Mouse (Mus musculus) myocyte (in vitro differentiated cells): Measurements from ENCODE around the gene Zfhx3.

ENCODE experiments used
- CEBPB ChIP-seq: IDR thresholded peaks from 2 replicates; pipeline ENCODE4 v1.6.1; 2011; ENCODE audit warnings: mild to moderate bottlenecking, moderate library complexity; ENCODE audit not compliant: poor library complexity, insufficient read depth, severe bottlenecking
- E2F4 ChIP-seq: IDR thresholded peaks from one replicate; pipeline ENCODE4 v1.6.1; 2011; ENCODE audit warnings: mild to moderate bottlenecking, control low read depth, moderate library complexity; ENCODE audit not compliant: insufficient read depth
- MAX ChIP-seq: IDR thresholded peaks from one replicate; pipeline ENCODE4 v1.6.1; 2011; ENCODE audit warnings: low read depth, mild to moderate bottlenecking, control low read depth
- MYOD1 ChIP-seq, 3 experiments: IDR thresholded peaks; one replicate each; pipeline ENCODE4 v1.6.1; 2011; ENCODE audit warnings: control low read depth in 2 of 3, low read depth in 2 of 3, mild to moderate bottlenecking in 2 of 3, moderate library complexity in 1 of 3; ENCODE audit not compliant: insufficient read length in 2 of 3, control insufficient read depth in 1 of 3
- MYOG ChIP-seq, 3 experiments: IDR thresholded peaks; one replicate each; pipeline ENCODE4 v1.6.1; 2011; ENCODE audit warnings: control low read depth in 2 of 3, low read depth in 2 of 3, mild to moderate bottlenecking in 2 of 3; ENCODE audit not compliant: insufficient read length in 2 of 3, control insufficient read depth in 1 of 3, insufficient read depth in 1 of 3
- POLR2A ChIP-seq: IDR thresholded peaks from one replicate; pipeline ENCODE4 v1.6.1; 2011; ENCODE audit warnings: low read depth, mild to moderate bottlenecking, control low read depth, moderate library complexity; ENCODE audit not compliant: insufficient read length
- POLR2AphosphoS2 ChIP-seq: IDR thresholded peaks from one replicate; pipeline ENCODE4 v1.6.1; 2011; ENCODE audit warnings: low read depth, control low read depth; ENCODE audit not compliant: insufficient read length
- REST ChIP-seq: IDR thresholded peaks from one replicate; pipeline ENCODE4 v1.6.1; 2011; ENCODE audit warnings: mild to moderate bottlenecking, control low read depth, moderate library complexity; ENCODE audit not compliant: insufficient read depth, insufficient read length
- SRF ChIP-seq: IDR thresholded peaks from one replicate; pipeline ENCODE4 v1.6.1; 2011; ENCODE audit warnings: low read depth; ENCODE audit not compliant: control insufficient read depth, insufficient read length
- TCF12 ChIP-seq: IDR thresholded peaks from one replicate; pipeline ENCODE4 v1.6.1; 2011; ENCODE audit warnings: mild to moderate bottlenecking, control low read depth; ENCODE audit not compliant: poor library complexity, insufficient read depth, severe bottlenecking
- TCF3 ChIP-seq: IDR thresholded peaks from one replicate; pipeline ENCODE4 v1.6.1; 2011; ENCODE audit warnings: low read depth, control low read depth; ENCODE audit not compliant: insufficient read length
- USF1 ChIP-seq: IDR thresholded peaks from one replicate; pipeline ENCODE4 v1.6.1; 2011; ENCODE audit warnings: low read depth, mild to moderate bottlenecking, control low read depth, moderate library complexity

GRCm38 (mm10) chr8:108991395-108991794 lies 1049.0 kb downstream of the Zfhx3 start:
- TF ChIP-seq CEBPB (no peak), POLR2A (no peak), E2F4 (no peak), REST (no peak), MYOG (IDR thresholded peaks at IDR 0.05; ENCODE audit: control insufficient read depth in 1 of 3, insufficient read depth in 1 of 3, insufficient read length in 2 of 3, low read depth in 2 of 3) (no peak), POLR2AphosphoS2 (no peak), SRF (no peak), TCF12 (no peak), USF1 (no peak), MAX (no peak), MYOD1 (IDR thresholded peaks at IDR 0.05; ENCODE audit: control insufficient read depth in 1 of 3, insufficient read length in 2 of 3, low read depth in 2 of 3) (no peak), TCF3 (no peak)
